Mouse (Mus musculus): Measurements from ENCODE around the gene Cmip. TPM values are rescaled to one million over a fixed set of nuclear protein-coding genes. Genes with fewer than 3 reads are reported as not detected.

Cmip gene
- total and polyA plus RNA-seq, 2 experiments from 2014 or later: 212 to 266 TPM

GRCm38 (mm10) chr8:117294812-117295211 lies 37.9 kb downstream of the Cmip start:
- ATAC-seq (ENCODE audit: low FRiP score) (no peak), DNase-seq (ENCODE audit: low spot score) (no peak)
- Histone ChIP-seq H3K27me3 (ENCODE audit: insufficient read depth, low read length) (no peaks in the 10 kb centered on the region), H3K9me3 (ENCODE audit: low read length) (no peaks in the 10 kb centered on the region), H3K9ac (replicated peaks; ENCODE audit: low read length, poor library complexity, severe bottlenecking) (no peak overlapping the region), H3K27ac (ENCODE audit: low read depth, low read length) (no peak overlapping the region), H3K36me3 (ENCODE audit: insufficient read depth, low read length) (no peaks in the 10 kb centered on the region), H3K4me3 (ENCODE audit: low read depth, low read length) (no peak overlapping the region), H3K4me1 (ENCODE audit: insufficient read depth, low read length) (peaks cover 27% of the 10 kb centered on the region), H3K4me2 (ENCODE audit: low read depth, low read length, poor library complexity, severe bottlenecking) (no peak overlapping the region)
- no peak for TF ChIP-seq CTCF (IDR thresholded peaks at IDR 0.05)
- 78% methylated on average over 10 of the region's 10 CpGs for WGBS

GRCm38 (mm10) chr8:117297913-117298518 lies 41.2 kb downstream of the Cmip start:
- no peaks in the 10 kb centered on the region for H3K36me3 ChIP-seq (ENCODE audit: insufficient read depth, low read length)
- DNase-seq (ENCODE audit: low spot score): no peak
- no peak overlapping the region for H3K4me2 ChIP-seq (ENCODE audit: low read depth, low read length, poor library complexity, severe bottlenecking)
- no peak overlapping the region for H3K9ac ChIP-seq (replicated peaks; ENCODE audit: low read length, poor library complexity, severe bottlenecking)
- no peak overlapping the region for H3K4me3 ChIP-seq (ENCODE audit: low read depth, low read length)
- H3K27ac ChIP-seq (ENCODE audit: low read depth, low read length): no peak overlapping the region
- 84% methylated on average over 12 of the region's 12 CpGs for WGBS
- TF ChIP-seq CTCF (IDR thresholded peaks at IDR 0.05): no peak
- no peaks in the 10 kb centered on the region for H3K9me3 ChIP-seq (ENCODE audit: low read length)
- peaks cover 10% of the 10 kb centered on the region for H3K4me1 ChIP-seq (ENCODE audit: insufficient read depth, low read length)
- no peak for ATAC-seq (ENCODE audit: low FRiP score)
- H3K27me3 ChIP-seq (ENCODE audit: insufficient read depth, low read length): no peaks in the 10 kb centered on the region

GRCm38 (mm10) chr8:117299204-117299603 lies 42.3 kb downstream of the Cmip start:
- H3K4me2 ChIP-seq (ENCODE audit: low read depth, low read length, poor library complexity, severe bottlenecking): no peak overlapping the region
- TF ChIP-seq CTCF (IDR thresholded peaks at IDR 0.05): no peak
- no peak for DNase-seq (ENCODE audit: low spot score)
- H3K4me1 ChIP-seq (ENCODE audit: insufficient read depth, low read length): peaks cover 6% of the 10 kb centered on the region
- H3K27ac ChIP-seq (ENCODE audit: low read depth, low read length): no peak overlapping the region
- H3K9me3 ChIP-seq (ENCODE audit: low read length): no peaks in the 10 kb centered on the region
- H3K36me3 ChIP-seq (ENCODE audit: insufficient read depth, low read length): no peaks in the 10 kb centered on the region
- H3K27me3 ChIP-seq (ENCODE audit: insufficient read depth, low read length): no peaks in the 10 kb centered on the region
- no peak overlapping the region for H3K9ac ChIP-seq (replicated peaks; ENCODE audit: low read length, poor library complexity, severe bottlenecking)
- no peak for ATAC-seq (ENCODE audit: low FRiP score)
- H3K4me3 ChIP-seq (ENCODE audit: low read depth, low read length): no peak overlapping the region
- WGBS: 79% methylated on average over 10 of the region's 10 CpGs

GRCm38 (mm10) chr8:117300188-117300587 lies 43.3 kb downstream of the Cmip start:
- H3K9ac ChIP-seq (replicated peaks; ENCODE audit: low read length, poor library complexity, severe bottlenecking): no peak overlapping the region
- H3K4me2 ChIP-seq (ENCODE audit: low read depth, low read length, poor library complexity, severe bottlenecking): no peak overlapping the region
- TF ChIP-seq CTCF (IDR thresholded peaks at IDR 0.05): no peak
- H3K9me3 ChIP-seq (ENCODE audit: low read length): no peaks in the 10 kb centered on the region
- 68% methylated on average over 7 of the region's 7 CpGs for WGBS
- no peak overlapping the region for H3K27ac ChIP-seq (ENCODE audit: low read depth, low read length)
- H3K4me1 ChIP-seq (ENCODE audit: insufficient read depth, low read length): peaks cover 6% of the 10 kb centered on the region
- H3K36me3 ChIP-seq (ENCODE audit: insufficient read depth, low read length): no peaks in the 10 kb centered on the region
- no peak overlapping the region for H3K4me3 ChIP-seq (ENCODE audit: low read depth, low read length)
- DNase-seq (ENCODE audit: low spot score) (no peak), ATAC-seq (ENCODE audit: low FRiP score) (no peak)
- H3K27me3 ChIP-seq (ENCODE audit: insufficient read depth, low read length): no peaks in the 10 kb centered on the region

- Histone ChIP-seq H3K9ac (replicated peaks; ENCODE audit: low read length, poor library complexity, severe bottlenecking) (no peak overlapping the region), H3K4me2 (ENCODE audit: low read depth, low read length, poor library complexity, severe bottlenecking) (no peak overlapping the region), H3K27ac (ENCODE audit: low read depth, low read length) (no peak overlapping the region), H3K27me3 (ENCODE audit: insufficient read depth, low read length) (no peaks in the 10 kb centered on the region), H3K9me3 (ENCODE audit: low read length) (no peaks in the 10 kb centered on the region), H3K4me1 (ENCODE audit: insufficient read depth, low read length) (peaks cover 4% of the 10 kb centered on the region), H3K36me3 (ENCODE audit: insufficient read depth, low read length) (no peaks in the 10 kb centered on the region), H3K4me3 (ENCODE audit: low read depth, low read length) (no peak overlapping the region)
- DNase-seq (ENCODE audit: low spot score) (no peak), ATAC-seq (ENCODE audit: low FRiP score) (no peak)
- 93% methylated on average over 12 of the region's 12 CpGs for WGBS
- TF ChIP-seq CTCF (IDR thresholded peaks at IDR 0.05): no peak
Measured at GRCm38 (mm10) chr8:117301457-117302041, 44.7 kb downstream of the Cmip start.

- Histone ChIP-seq H3K4me2 (ENCODE audit: low read depth, low read length, poor library complexity, severe bottlenecking) (no peak overlapping the region), H3K27ac (ENCODE audit: low read depth, low read length) (no peak overlapping the region), H3K36me3 (ENCODE audit: insufficient read depth, low read length) (no peaks in the 10 kb centered on the region), H3K27me3 (ENCODE audit: insufficient read depth, low read length) (no peaks in the 10 kb centered on the region), H3K4me1 (ENCODE audit: insufficient read depth, low read length) (peaks cover 4% of the 10 kb centered on the region), H3K9ac (replicated peaks; ENCODE audit: low read length, poor library complexity, severe bottlenecking) (no peak overlapping the region), H3K4me3 (ENCODE audit: low read depth, low read length) (no peak overlapping the region), H3K9me3 (ENCODE audit: low read length) (no peaks in the 10 kb centered on the region)
- DNase-seq (ENCODE audit: low spot score) (no peak), ATAC-seq (ENCODE audit: low FRiP score) (no peak)
- TF ChIP-seq CTCF (IDR thresholded peaks at IDR 0.05): no peak
- 87% methylated on average over 11 of the region's 11 CpGs for WGBS
Measured at GRCm38 (mm10) chr8:117302072-117302471, 45.2 kb downstream of the Cmip start.
